Mouse (Mus musculus) embryonic facial prominence, embryonic 15.5 days (tissue): ENCODE results near the gene Atf5. TPM values are rescaled to one million over a fixed set of nuclear protein-coding genes. Genes with fewer than 3 reads are reported as not detected.

Experiments
- ATAC-seq: fragments of 200-750 bp; cut with Nextera tagmentation; 2 replicates; pipeline ENCODE4 v1.8.0; 2017; ENCODE audit warnings: low read depth, moderate TSS enrichment; ENCODE audit not compliant: insufficient number of reproducible peaks, low FRiP score, low TSS enrichment
- H3K27ac ChIP-seq: fragments of 300-500 bp; sonication (generic); replicated peaks from 2 replicates; pipeline ENCODE4 v1.5.1; 2015; ENCODE audit warnings: mild to moderate bottlenecking, inconsistent platforms
- H3K27me3 ChIP-seq: fragments of 300-500 bp; sonication (generic); 2 replicates; pipeline ENCODE4 v1.6.1; 2015; ENCODE audit warnings: inconsistent platforms
- H3K36me3 ChIP-seq: fragments of 300-500 bp; sonication (generic); 2 replicates; pipeline ENCODE4 v1.6.1; 2015; ENCODE audit warnings: mild to moderate bottlenecking, inconsistent platforms
- H3K4me1 ChIP-seq: fragments of 300-500 bp; sonication (generic); 2 replicates; pipeline ENCODE4 v1.6.1; 2015; ENCODE audit warnings: inconsistent platforms
- H3K4me2 ChIP-seq: fragments of 300-500 bp; sonication (generic); replicated peaks from 2 replicates; pipeline ENCODE4 v1.6.1; 2015; ENCODE audit warnings: mild to moderate bottlenecking, inconsistent platforms
- H3K4me3 ChIP-seq: fragments of 300-500 bp; sonication (generic); replicated peaks from 2 replicates; pipeline ENCODE4 v1.5.1; 2015; ENCODE audit warnings: mild to moderate bottlenecking, inconsistent platforms
- H3K9ac ChIP-seq: fragments of 300-500 bp; sonication (generic); 2 replicates; pipeline ENCODE4 v1.6.1; 2015; ENCODE audit warnings: inconsistent platforms
- H3K9me3 ChIP-seq: fragments of 300-500 bp; sonication (generic); replicated peaks from 2 replicates; pipeline ENCODE4 v1.6.1; 2016; ENCODE audit warnings: inconsistent platforms
- WGBS: fragments of 180-500 bp; shearing (Covaris S2); methylation state at CpG from one replicate; pipeline ENCODE4 v1.1.7; 2015; 5-methylcytosine and 5-hydroxymethylcytosine counted together
- polyA plus RNA-seq: library from polyadenylated mRNA; unstranded; fragments of >200 nt; fragmentation: Nextera tagmentation; extraction: Ambion mirVana; gene quantifications from 2 replicates; pipeline ENCODE4 v1.2.1, GENCODE M21; 2015

The Atf5 gene
- polyA plus RNA-seq, 1 experiment from 2014 or later = 14.7 TPM

GRCm38 (mm10) chr7:44819391-44819790, 2.9 kb upstream of the Atf5 start:
- Histone ChIP-seq H3K9ac (peak overlapping the region; percentile 24; the same call in 1 of the 2 replicates), H3K36me3 (no peaks in the 10 kb centered on the region), H3K4me3 (peak overlapping the region; percentile 87), H3K4me2 (peak overlapping the region; percentile 71), H3K9me3 (no peaks in the 10 kb centered on the region), H3K27me3 (no peaks in the 10 kb centered on the region), H3K4me1 (peaks cover 60% of the 10 kb centered on the region), H3K27ac (peak overlapping the region; percentile 39; the same call in 1 of the 2 replicates)
- WGBS = 92% methylated on average over 2 of the region's 2 CpGs
- ATAC-seq = no peak

GRCm38 (mm10) chr7:44818751-44819235, 2.3 kb upstream of the Atf5 start:
- ATAC-seq = no peak
- H3K4me2 ChIP-seq = peak overlapping the region; percentile 71
- no peaks in the 10 kb centered on the region for H3K27me3 ChIP-seq
- peak overlapping the region; percentile 87 for H3K4me3 ChIP-seq
- peak overlapping the region; percentile 39; the same call in 1 of the 2 replicates for H3K27ac ChIP-seq
- H3K36me3 ChIP-seq = peaks cover 4% of the 10 kb centered on the region; the same call in 1 of the 2 replicates
- 33% methylated on average over 6 of the region's 6 CpGs for WGBS
- no peaks in the 10 kb centered on the region for H3K9me3 ChIP-seq
- peaks cover 58% of the 10 kb centered on the region for H3K4me1 ChIP-seq
- H3K9ac ChIP-seq = peak overlapping the region; percentile 24

GRCm38 (mm10) chr7:44818164-44818563, 1.7 kb upstream of the Atf5 start:
- H3K4me3 ChIP-seq = peak overlapping the region; percentile 87
- no peak overlapping the region for H3K9ac ChIP-seq
- H3K27ac ChIP-seq = no peak overlapping the region
- H3K4me1 ChIP-seq = peaks cover 52% of the 10 kb centered on the region
- ATAC-seq = no peak
- 45% methylated on average over 2 of the region's 2 CpGs for WGBS
- H3K9me3 ChIP-seq = no peaks in the 10 kb centered on the region
- peak overlapping the region; percentile 71 for H3K4me2 ChIP-seq
- H3K27me3 ChIP-seq = no peaks in the 10 kb centered on the region
- H3K36me3 ChIP-seq = peaks cover 10% of the 10 kb centered on the region; the same call in 1 of the 2 replicates

GRCm38 (mm10) chr7:44817441-44817840, 983 bp upstream of the Atf5 start:
- peaks cover 47% of the 10 kb centered on the region for H3K4me1 ChIP-seq
- H3K9ac ChIP-seq = peak overlapping the region; percentile 86
- peaks cover 10% of the 10 kb centered on the region; the same call in 1 of the 2 replicates for H3K36me3 ChIP-seq
- H3K27me3 ChIP-seq = no peaks in the 10 kb centered on the region
- peak overlapping the region; percentile 87 for H3K4me3 ChIP-seq
- WGBS = 16% methylated on average over 3 of the region's 3 CpGs
- H3K9me3 ChIP-seq = no peaks in the 10 kb centered on the region
- H3K27ac ChIP-seq = peak overlapping the region; percentile 99; the same call in 1 of the 2 replicates
- no peak for ATAC-seq
- H3K4me2 ChIP-seq = peak overlapping the region; percentile 71

- WGBS = under 1% methylated on average over 62 of the region's 62 CpGs
- H3K4me3 ChIP-seq = peak within 1 kb of the TSS; percentile 87
- no peaks in the 10 kb centered on the region for H3K27me3 ChIP-seq
- H3K27ac ChIP-seq = peak within 1 kb of the TSS; percentile 99
- peaks cover 47% of the 10 kb centered on the region for H3K4me1 ChIP-seq
- peaks cover 24% of the 10 kb centered on the region for H3K36me3 ChIP-seq
- peak; percentile 93 for ATAC-seq
- H3K9ac ChIP-seq = peak within 1 kb of the TSS; percentile 86
- H3K9me3 ChIP-seq = no peaks in the 10 kb centered on the region
- H3K4me2 ChIP-seq = peak within 1 kb of the TSS; percentile 71
These were observed 563 bp downstream of the Atf5 start, which contains the start of the genes Nup62 and Il4i1 for GRCm38 (mm10) chr7:44815721-44816469. TSS of gene Nup62 (plus strand) at chr7:44816088. TSS of gene Il4i1 (plus strand) at chr7:44816387.

- Histone ChIP-seq H3K4me1 (peaks cover 40% of the 10 kb centered on the region), H3K9me3 (no peaks in the 10 kb centered on the region), H3K36me3 (peaks cover 27% of the 10 kb centered on the region), H3K4me3 (peak overlapping the region; percentile 87), H3K27me3 (no peaks in the 10 kb centered on the region), H3K4me2 (peak overlapping the region; percentile 71), H3K9ac (peak overlapping the region; percentile 23), H3K27ac (peak overlapping the region; percentile 99)
- 30% methylated on average over 14 of the region's 14 CpGs for WGBS
- ATAC-seq = no peak
These were observed 1.4 kb downstream of the Atf5 start for GRCm38 (mm10) chr7:44814952-44815553.

GRCm38 (mm10) chr7:44814423-44814822, 2.0 kb downstream of the Atf5 start:
- H3K27ac ChIP-seq = no peak overlapping the region
- H3K4me3 ChIP-seq = no peak overlapping the region
- peak overlapping the region; percentile 71; the same call in 1 of the 2 replicates for H3K4me2 ChIP-seq
- no peaks in the 10 kb centered on the region for H3K9me3 ChIP-seq
- H3K27me3 ChIP-seq = no peaks in the 10 kb centered on the region
- peaks cover 34% of the 10 kb centered on the region for H3K4me1 ChIP-seq
- H3K9ac ChIP-seq = no peak overlapping the region
- peaks cover 27% of the 10 kb centered on the region for H3K36me3 ChIP-seq
- no peak for ATAC-seq
- WGBS = 93% methylated on average over 4 of the region's 4 CpGs

GRCm38 (mm10) chr7:44813985-44814384, 2.5 kb downstream of the Atf5 start:
- Histone ChIP-seq H3K4me3 (no peak overlapping the region), H3K9ac (no peak overlapping the region), H3K4me2 (no peak overlapping the region), H3K27me3 (no peaks in the 10 kb centered on the region), H3K4me1 (peaks cover 29% of the 10 kb centered on the region), H3K27ac (no peak overlapping the region), H3K9me3 (no peaks in the 10 kb centered on the region), H3K36me3 (peaks cover 27% of the 10 kb centered on the region)
- whole genome bisulfite sequencing = 91% methylated on average over 3 of the region's 3 CpGs
- ATAC-seq = no peak

GRCm38 (mm10) chr7:44812651-44813325, 3.7 kb downstream of the Atf5 start:
- 91% methylated on average over 18 of the region's 20 CpGs for WGBS

GRCm38 (mm10) chr7:44810819-44811557, 5.5 kb downstream of the Atf5 start:
- no peaks in the 10 kb centered on the region for H3K27me3 ChIP-seq
- WGBS = 84% methylated on average over 7 of the region's 7 CpGs
- H3K4me1 ChIP-seq = peaks cover 10% of the 10 kb centered on the region; the same call in 1 of the 2 replicates
- H3K4me2 ChIP-seq = no peak overlapping the region
- H3K27ac ChIP-seq = no peak overlapping the region
- H3K4me3 ChIP-seq = no peak overlapping the region
- no peak overlapping the region for H3K9ac ChIP-seq
- no peaks in the 10 kb centered on the region for H3K9me3 ChIP-seq
- peaks cover 27% of the 10 kb centered on the region for H3K36me3 ChIP-seq
- no peak for ATAC-seq

More at GRCm38 (mm10) chr7:44812651-44813325, 3.7 kb downstream of the Atf5 start:
- H3K27me3 ChIP-seq = no peaks in the 10 kb centered on the region
- no peak overlapping the region for H3K4me2 ChIP-seq
- H3K4me1 ChIP-seq = peaks cover 17% of the 10 kb centered on the region
- no peak overlapping the region for H3K27ac ChIP-seq
- no peaks in the 10 kb centered on the region for H3K9me3 ChIP-seq
- ATAC-seq = no peak
- H3K9ac ChIP-seq = no peak overlapping the region
- no peak overlapping the region for H3K4me3 ChIP-seq
- H3K36me3 ChIP-seq = peaks cover 27% of the 10 kb centered on the region
